Comparison of ENCODE assay signal across 35 mouse cellular contexts in the genomic region with DNA sequence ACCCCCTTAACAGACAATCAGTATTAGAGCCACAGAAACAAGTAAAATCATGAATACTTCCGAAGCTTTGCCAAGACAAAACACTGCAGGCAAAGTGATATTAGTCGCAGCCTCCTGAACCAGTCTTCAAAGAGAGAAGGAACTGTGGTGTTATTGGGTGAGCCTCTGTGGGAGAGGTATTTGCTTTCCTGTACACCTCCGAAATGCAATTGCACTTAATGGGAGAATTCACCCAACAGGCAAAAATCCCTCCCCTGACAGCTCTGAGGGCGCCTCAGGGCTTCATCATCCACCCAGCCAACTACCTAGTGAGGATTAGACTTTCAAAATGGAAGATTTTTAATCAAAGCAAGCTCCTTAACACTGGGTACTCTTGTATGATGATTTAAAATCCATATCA.
"Had no signal": no experiment of that assay in that cellular context is flagged by ENCODE, and none has a peak within 500 bp of the region (broad histone marks: within the 10 kb centered on the region; RNA-seq: fewer than 3 reads in every experiment).

No protein-coding gene starts in this region.

- H3K4me3 ChIP-seq: heart, embryonic 10.5 days; heart, embryonic 13.5 days; heart, embryonic 15.5 days; hindbrain, embryonic 10.5 days; hindbrain, embryonic 12.5 days; hindbrain, embryonic 13.5 days; hindbrain, embryonic 15.5 days; intestine, embryonic 15.5 days; kidney, embryonic 15.5 days; layer of hippocampus, adult 2 months; left cerebral cortex, adult 2 months had no signal

- H3K36me3 ChIP-seq: heart, embryonic 10.5 days; heart, embryonic 13.5 days; heart, embryonic 15.5 days; hindbrain, embryonic 10.5 days; hindbrain, embryonic 12.5 days; hindbrain, embryonic 13.5 days; hindbrain, embryonic 15.5 days; intestine, embryonic 15.5 days; kidney, embryonic 15.5 days had no signal

- ATAC-seq: hindbrain, embryonic 16.5 days; hindbrain, postnatal 0 days; inflammation-experienced regulatory T-cells, adult 6 months; intestine, embryonic 15.5 days; intestine, embryonic 16.5 days; intestine, postnatal 0 days had no signal

- H3K9ac ChIP-seq: heart, embryonic 13.5 days; heart, embryonic 15.5 days; hindbrain, embryonic 12.5 days; hindbrain, embryonic 13.5 days; hindbrain, embryonic 14.5 days; hindbrain, embryonic 15.5 days; intestine, embryonic 15.5 days; kidney, embryonic 15.5 days had no signal

- DNase-seq: heart, postnatal 10 days; heart, postnatal 14 days; heart, postnatal 36 days; heart, postnatal 4 days; kidney, adult 11 months; kidney, adult 18-20 months; kidney, adult 2 months; kidney, adult 8-10 months; kidney, adult 9 months; kidney, postnatal 10 days; kidney, postnatal 14 days; kidney, postnatal 25 days; kidney, postnatal 36 days; kidney, postnatal 4 days; layer of hippocampus, adult 9-11 months; layer of hippocampus, postnatal 36 days had no signal

- H3K27ac ChIP-seq: heart, embryonic 10.5 days; heart, embryonic 13.5 days; heart, embryonic 15.5 days; hindbrain, embryonic 10.5 days; hindbrain, embryonic 12.5 days; hindbrain, embryonic 13.5 days; hindbrain, embryonic 14.5 days; hindbrain, embryonic 15.5 days; hindbrain, postnatal 0 days; intestine, embryonic 15.5 days; kidney, embryonic 15.5 days; kidney, postnatal 0 days; layer of hippocampus, adult 2 months; left cerebral cortex, adult 2 months had no signal

- H3K4me1 ChIP-seq: heart, embryonic 10.5 days; heart, embryonic 13.5 days; heart, embryonic 15.5 days; hindbrain, embryonic 10.5 days; hindbrain, embryonic 12.5 days; hindbrain, embryonic 13.5 days; hindbrain, embryonic 15.5 days; intestine, embryonic 15.5 days; kidney, embryonic 15.5 days had no signal

- H3K27me3 ChIP-seq: heart, embryonic 13.5 days; heart, embryonic 15.5 days; hindbrain, embryonic 12.5 days; hindbrain, embryonic 13.5 days; hindbrain, embryonic 15.5 days; intestine, embryonic 15.5 days; kidney, embryonic 15.5 days had no signal

- H3K9me3 ChIP-seq: heart, embryonic 10.5 days; heart, embryonic 13.5 days; heart, embryonic 15.5 days; hindbrain, embryonic 10.5 days; hindbrain, embryonic 12.5 days; hindbrain, embryonic 13.5 days; hindbrain, embryonic 15.5 days; intestine, embryonic 15.5 days; kidney, embryonic 15.5 days had no signal

- H3K4me2 ChIP-seq: heart, embryonic 11.5 days; heart, embryonic 13.5 days; heart, embryonic 15.5 days; hindbrain, embryonic 12.5 days; hindbrain, embryonic 13.5 days; hindbrain, embryonic 14.5 days; hindbrain, embryonic 15.5 days; intestine, embryonic 15.5 days; kidney, embryonic 15.5 days had no signal
